Mouse (Mus musculus) E14TG2a.4 (cell line): ENCODE results near the gene Pla2g4b.

Experiments
- CTCF ChIP-seq: conservative IDR thresholded peaks from 2 replicates; pipeline ENCODE4 v1.5.1; 2014; ENCODE audit warnings: low read length
- NANOG ChIP-seq: IDR thresholded peaks from 2 replicates; pipeline ENCODE4 v1.6.1; 2014; ENCODE audit warnings: borderline replicate concordance, low read length, mixed read lengths
- POU5F1 ChIP-seq: IDR thresholded peaks from 2 replicates; pipeline ENCODE4 v1.6.1; 2014; ENCODE audit warnings: low read length, borderline replicate concordance

DNA sequence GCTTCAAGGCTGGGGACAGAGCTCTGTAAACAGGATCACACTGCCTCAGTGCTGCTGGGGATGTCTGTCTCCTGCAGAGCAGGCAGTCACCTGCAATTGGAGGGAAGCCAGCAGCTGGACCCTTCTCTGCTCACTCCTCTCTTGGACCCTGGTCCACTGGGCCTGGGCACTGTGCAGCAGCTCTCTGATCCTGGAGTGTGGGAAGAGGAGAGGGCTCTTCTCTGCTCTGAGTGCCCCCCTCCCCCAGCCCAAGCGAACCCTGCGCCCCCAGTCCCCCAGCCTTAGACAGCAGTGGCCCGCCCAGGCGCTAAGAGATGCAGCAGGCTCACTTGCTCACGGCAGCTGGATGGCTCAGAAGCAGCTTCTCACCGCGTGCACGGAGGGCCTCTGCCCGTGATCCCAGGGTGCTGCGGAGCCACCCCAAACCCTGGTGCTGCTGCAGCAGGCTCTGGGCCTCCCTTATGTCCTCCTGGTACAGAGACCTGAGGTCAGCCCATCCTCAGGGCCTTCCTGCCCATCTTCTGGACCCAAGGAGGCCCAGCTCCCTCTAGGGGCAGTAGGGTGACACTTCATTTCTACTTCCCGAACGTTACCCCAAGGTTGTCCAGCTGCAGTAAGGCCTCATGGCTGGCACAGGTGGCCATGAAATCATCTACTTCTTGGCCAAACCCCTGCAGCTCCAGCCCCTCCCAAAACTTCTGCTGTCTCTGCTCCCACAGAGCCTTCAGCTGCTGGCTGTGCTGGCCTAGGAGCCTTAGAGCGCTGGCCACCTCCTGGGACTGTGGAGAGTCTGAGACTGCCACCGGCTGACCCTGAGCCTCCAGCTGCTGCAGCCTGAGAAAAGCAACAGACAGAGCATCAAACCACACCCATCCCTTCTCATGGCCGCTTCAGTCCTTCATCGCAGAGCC lies 35.6 kb downstream of the Pla2g4b start:
- TF ChIP-seq CTCF (peak; percentile 65), POU5F1 (no peak), NANOG (no peak)
